Mouse (Mus musculus): ENCODE measurements around the gene Vmn2r8.

GRCm38 (mm10) chr5:108760002-108760401 is 48.6 kb downstream of the Vmn2r8 start:
- TF ChIP-seq POLR2A (IDR thresholded peaks at IDR 0.05; ENCODE audit: low read depth, low read length), result no peak
- TF ChIP-seq CTCF (IDR thresholded peaks at IDR 0.05; ENCODE audit: borderline replicate concordance, insufficient read depth, low read length), result no peak

All from embryonic fibroblast, embryonic 13.5 days (primary cell).